Mouse (Mus musculus) adrenal gland, postnatal 4 days (tissue): ENCODE measurements around the gene Dclk3. TPM values are rescaled to one million over a fixed set of nuclear protein-coding genes. Genes with fewer than 3 reads are reported as not detected.

Experiments
- DNase-seq, 2 experiments: peaks; one replicate each; pipeline ENCODE4 v3.0.0; 2021 to 2022; ENCODE audit warnings: low spot score in 2 of 2, mixed read lengths in 2 of 2
- long read RNA-seq, 2 experiments: library from polyadenylated mRNA; stranded (forward); transcript quantifications; one replicate each; pipeline ENCODE4 v2.0.0; 2021
- total RNA-seq, 2 experiments: library from RNA; stranded (reverse); gene quantifications; 2 replicates each; pipeline ENCODE4 v1.2.3; 2021

The Dclk3 gene
- total RNA-seq, result 1 to 10 TPM; 1.5 to 3.4 TPM
- long read RNA-seq, experiment 1, partial matches to known transcripts, result 0 of 2 reads
- long read RNA-seq, experiment 1, other reads (novel, unspliced or antisense), result 0 of 2 reads
- long read RNA-seq, experiment 2, transcript Dclk3-201 (5 exons, 3,005 nt), result major isoform, 9 of 9 reads
- long read RNA-seq, experiment 2, partial matches to known transcripts, result 0 of 9 reads
- long read RNA-seq, experiment 2, other reads (novel, unspliced or antisense), result 0 of 9 reads

DNA sequence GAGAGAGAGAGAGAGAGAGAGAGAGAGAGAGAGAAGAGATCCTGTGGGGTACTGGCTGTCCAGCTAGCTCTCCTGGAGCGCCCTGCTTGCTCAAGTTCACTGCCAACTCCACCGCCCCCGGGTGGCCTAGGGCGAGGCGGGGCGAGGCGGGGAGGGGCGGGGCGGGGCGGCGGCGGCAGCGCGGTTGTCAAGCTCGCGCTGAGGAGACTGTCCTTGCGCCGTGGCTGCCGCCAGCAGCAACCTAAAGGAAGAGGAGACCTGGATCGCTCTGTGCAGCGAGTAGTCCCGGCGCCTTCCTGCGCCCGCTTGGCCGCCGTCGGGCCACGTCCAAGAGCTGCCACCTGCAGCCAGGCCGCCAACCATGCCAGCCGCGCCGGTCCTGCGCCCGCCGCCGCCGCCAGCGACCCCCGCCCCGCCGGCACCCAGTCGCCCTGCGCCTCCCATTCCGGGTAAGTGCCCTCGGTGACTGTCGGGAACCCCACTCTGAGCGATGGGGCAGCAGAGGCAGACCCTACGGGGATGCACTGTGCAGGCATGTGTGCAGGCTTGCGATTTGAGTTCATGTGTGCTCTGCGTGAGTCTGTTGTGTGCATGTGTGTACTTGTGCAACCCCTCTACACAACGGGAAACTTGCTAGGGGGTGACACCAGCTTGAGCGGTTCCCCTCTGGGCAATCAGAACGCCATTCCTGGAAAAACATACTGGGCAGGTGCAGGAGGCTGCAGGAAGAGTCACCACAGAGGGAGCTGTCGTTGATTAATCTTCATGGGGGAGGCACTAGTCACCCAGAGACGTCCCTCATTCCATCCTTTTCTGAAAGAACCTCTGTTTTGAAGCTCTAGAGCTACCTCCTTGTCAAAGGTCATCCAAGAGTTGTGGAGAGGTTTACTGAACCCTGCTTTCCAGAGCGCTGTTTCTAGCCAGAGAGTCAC is at the start of gene Dclk3:
Gene Dclk3, plus strand, starts transcription at position 178 of the 932 bp plus-strand sequence.
- peak; percentile 13 to 14 for DNase-seq

- DNase-seq, result no peak
Measured at GRCm38 (mm10) chr9:111390016-111390415, 48.9 kb upstream of the Dclk3 start.

GRCm38 (mm10) chr9:111391036-111391435 is 47.8 kb upstream of the Dclk3 start:
- no peak for DNase-seq

- no peak for DNase-seq
Measured at GRCm38 (mm10) chr9:111391926-111392442, 46.9 kb upstream of the Dclk3 start.

GRCm38 (mm10) chr9:111395265-111395664 is 43.6 kb upstream of the Dclk3 start:
- no peak for DNase-seq

GRCm38 (mm10) chr9:111398059-111398458 is 40.8 kb upstream of the Dclk3 start:
- DNase-seq, result no peak

DNA sequence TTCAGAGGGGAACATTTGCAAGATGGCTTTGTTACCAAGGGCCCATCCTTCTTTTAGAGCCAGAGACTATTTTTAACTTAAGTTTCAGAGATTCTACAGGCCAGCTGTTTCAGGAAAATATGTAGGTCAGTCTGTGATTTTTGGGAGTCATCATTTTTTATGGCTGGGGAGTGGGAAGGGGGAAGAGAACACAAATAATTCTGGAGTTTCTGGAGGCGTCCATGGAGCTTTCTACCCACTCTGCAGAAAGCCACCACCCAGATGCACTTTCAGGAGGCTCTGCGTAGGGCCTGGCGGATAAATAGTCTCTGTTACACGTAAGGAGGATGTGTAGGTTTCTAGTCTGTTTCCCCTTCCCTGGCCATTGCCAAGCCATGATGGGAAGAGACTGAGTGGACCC is 38.8 kb upstream of the Dclk3 start:
- DNase-seq, result no peak

DNA sequence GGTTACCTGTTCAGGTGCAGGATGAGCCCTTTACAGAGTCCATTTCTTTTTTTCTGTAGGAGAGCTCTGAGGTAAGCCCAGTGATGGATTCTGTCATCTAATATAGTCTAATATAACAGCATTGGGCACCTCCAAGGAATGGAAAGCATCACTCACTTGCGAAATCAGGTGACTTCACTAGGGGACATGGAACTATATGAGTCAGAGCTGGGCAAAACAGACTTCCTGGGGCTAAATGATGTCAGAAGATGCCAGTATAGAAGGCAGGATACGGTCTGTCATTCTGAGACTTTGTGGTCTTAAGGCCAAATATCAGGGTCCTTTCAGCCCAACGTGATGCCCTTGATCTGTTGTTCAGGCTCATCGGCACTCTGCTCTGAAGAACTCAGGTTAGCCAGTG is 35.7 kb upstream of the Dclk3 start:
- DNase-seq, result no peak

- no peak for DNase-seq
Measured at GRCm38 (mm10) chr9:111404346-111405079, 34.4 kb upstream of the Dclk3 start.

DNA sequence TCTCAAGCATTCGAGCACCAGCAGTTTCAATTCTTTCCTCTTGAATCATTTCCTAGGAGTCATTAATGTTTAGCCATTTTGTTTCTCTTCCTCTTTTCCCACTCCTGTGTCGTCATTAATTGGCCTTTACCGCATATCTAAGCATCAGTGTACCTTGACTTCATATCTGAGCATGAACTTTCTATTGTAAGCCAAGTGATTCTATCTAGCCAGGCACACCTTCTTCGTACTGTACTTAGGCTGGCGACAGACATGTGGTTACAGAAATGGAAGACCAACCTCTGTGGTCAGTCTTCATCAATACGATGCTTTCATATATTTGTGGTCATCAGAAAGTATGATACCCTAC is 33.8 kb upstream of the Dclk3 start:
- no peak for DNase-seq

DNA sequence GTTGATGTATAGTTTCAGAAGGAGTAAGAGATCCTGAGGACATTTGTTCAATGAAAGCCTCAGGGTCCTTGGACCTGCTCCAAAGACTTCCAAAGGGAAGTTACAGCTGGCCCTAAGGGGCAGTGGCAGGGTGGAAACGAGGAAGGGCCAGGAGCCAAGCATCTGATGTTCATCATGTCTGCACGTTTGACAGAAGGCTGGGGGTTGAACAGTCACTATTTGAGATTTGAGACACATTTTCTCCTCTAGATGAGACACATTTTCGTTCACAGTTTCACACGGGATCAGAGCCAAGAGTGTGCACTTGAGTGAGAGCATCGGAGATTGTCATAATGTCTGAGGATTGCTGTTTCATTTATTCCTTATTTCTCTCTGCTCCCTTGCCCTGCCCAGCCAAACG is 30.9 kb upstream of the Dclk3 start:
- no peak for DNase-seq

DNA sequence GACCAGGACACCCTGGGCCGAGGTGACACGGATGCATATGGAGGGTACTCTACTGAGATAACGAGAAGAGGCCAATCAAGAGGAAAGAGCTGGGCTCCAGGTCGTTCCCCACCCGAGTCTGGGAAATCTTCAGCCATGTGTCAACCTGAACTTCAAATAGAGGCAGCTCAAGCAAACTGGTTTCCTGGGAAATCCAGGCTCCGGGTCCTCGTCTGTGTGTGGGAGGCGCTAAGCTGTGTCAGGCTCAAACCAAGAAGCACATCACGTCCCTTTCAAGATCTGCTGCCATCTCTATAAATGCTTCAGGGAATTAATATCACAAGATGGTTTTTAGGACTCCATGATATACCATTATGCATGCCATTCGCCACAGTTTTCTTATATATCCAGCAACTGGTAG is 30.5 kb upstream of the Dclk3 start:
- DNase-seq, result no peak

DNA sequence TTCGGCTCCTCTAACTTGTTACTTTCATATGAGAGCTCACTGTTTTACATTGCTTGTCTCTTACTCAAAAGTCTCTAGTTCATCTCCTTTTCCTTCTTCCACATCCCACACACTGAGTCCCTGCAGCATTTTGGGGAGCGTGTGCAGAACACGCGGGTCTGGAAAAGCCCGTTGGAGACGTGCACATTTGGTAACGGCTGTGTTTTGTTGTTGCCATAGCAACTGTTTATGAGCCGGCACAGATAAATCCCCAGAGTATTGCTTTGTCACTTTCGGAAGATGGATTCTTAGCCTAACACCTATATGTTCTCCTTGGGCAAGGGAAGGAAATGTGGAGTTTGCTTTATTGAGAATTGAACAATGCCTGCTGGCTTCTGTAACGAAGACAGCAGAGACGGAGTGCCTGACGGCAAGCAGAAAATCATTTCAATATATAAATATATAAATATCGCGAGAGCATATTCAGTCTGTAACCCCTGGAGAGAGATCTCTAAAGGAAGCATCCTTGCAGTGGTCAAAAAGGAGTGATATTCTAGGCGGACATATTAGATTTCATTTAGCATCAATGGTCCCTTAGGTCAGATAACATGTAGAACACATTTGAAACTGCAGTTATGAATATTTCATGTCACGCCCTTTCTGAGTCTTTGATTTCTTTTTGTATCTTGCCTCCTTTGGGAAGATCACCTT is 26.3 kb upstream of the Dclk3 start:
- DNase-seq, result no peak

DNA sequence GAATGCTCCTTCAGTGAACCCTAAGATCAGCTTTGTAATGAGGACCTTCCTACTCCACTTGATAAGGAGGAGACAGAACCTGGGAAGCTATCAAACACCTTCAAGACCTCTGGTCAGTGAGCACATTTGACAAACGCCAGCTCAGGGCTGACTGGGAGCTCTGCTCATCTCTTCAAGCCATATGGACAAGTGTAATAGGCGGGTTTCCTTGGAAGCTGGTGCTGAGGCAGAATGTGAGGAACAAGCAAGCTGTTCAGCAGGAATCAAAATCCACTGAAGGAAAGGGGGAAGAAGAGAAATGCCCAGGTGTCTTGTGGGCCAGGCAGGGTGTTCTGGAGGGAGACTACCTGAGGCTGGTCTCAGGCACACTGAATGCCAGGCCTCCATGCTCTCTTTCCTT is 17.0 kb upstream of the Dclk3 start:
- no peak for DNase-seq

DNA sequence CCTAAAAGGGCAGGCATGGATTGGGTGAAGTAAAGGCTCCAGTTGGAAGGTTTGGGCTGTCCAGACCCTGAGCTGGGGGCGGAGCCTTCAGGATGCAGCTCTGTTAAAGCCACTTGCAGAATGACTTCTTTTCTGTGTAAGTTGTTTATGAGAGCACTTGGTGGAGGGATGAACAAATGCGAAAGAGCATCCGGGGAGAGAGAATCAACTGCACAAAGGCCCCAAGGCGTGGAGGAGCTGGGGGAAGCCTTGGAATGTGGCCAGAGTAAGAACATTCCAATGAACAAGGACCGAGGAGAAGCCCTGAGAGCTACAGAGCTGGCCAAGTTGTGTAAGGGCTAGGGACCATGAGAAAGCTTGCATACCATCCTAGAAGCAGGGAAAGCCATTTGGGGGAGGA is 16.3 kb upstream of the Dclk3 start:
- DNase-seq, result no peak

DNA sequence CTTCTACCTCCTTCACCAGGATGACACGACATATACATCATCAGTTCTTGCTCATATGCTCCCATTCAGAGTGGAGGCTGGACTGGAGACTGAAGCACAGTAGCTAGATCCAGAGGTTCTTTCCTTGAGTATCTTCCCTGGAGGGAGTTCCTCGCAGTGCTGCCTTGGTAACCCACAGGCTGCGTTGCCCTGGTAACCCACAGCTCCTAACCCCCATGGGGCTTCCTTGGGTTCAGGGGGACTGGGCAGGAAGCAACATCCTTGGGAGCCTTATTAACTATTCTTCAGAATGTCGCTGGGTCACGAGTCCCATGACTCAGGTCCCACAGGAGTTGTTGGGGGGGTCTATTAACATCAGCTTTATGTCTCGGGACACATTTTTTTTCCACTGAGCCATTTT is 13.8 kb upstream of the Dclk3 start:
- no peak for DNase-seq

- DNase-seq, result no peak
Measured at GRCm38 (mm10) chr9:111425952-111426351, 12.9 kb upstream of the Dclk3 start.

GRCm38 (mm10) chr9:111427891-111428555 is 10.9 kb upstream of the Dclk3 start:
- DNase-seq, result no peak

GRCm38 (mm10) chr9:111428698-111429362 is 10.1 kb upstream of the Dclk3 start:
- DNase-seq, result no peak

- no peak for DNase-seq
Measured at GRCm38 (mm10) chr9:111429363-111429750, 9.5 kb upstream of the Dclk3 start.
